Comparison of ENCODE assay signal across 8 mouse cellular contexts in genomic region chr10:60350077-60350804, GRCm38 (mm10). TPM values are rescaled to one million over a fixed set of nuclear protein-coding genes. Genes with fewer than 3 reads are reported as not detected.
DNase-seq lines count a peak whose midpoint lies in the region; ATAC-seq and TF ChIP-seq lines count a peak whose summit lies in the region.

No protein-coding gene starts in this region.

- no peak for ATAC-seq in heart, embryonic 15.5 days (replicated peaks; ENCODE audit: insufficient number of reproducible peaks, insufficient read depth, low FRiP score, low read depth)
- no peak for ATAC-seq in limb, embryonic 14.5 days (ENCODE audit: low FRiP score, low read depth)
- no peak for ATAC-seq in monocyte, adult 5-6 weeks (replicated peaks; ENCODE audit: insufficient number of reproducible peaks, low FRiP score, low TSS enrichment, poor library complexity, severe bottlenecking)

- no peak for DNase-seq in heart, postnatal 4 days
- peak; percentile 36 to 38 for DNase-seq in spleen, postnatal 10 days (ENCODE audit: low spot score in 2 of 2)
- no peak for DNase-seq in spleen, postnatal 14 days (ENCODE audit: low spot score in 2 of 2)
- no peak for DNase-seq in limb, embryonic 14.5 days (ENCODE audit: low spot score)
- DNase-seq in cerebellum, adult 8-10 months, result no peak
- DNase-seq in adrenal gland, adult 2 months, result no peak

- H3K4me3 ChIP-seq in heart, embryonic 15.5 days, result peak overlapping the region; percentile 38
- H3K4me3 ChIP-seq in limb, embryonic 14.5 days (replicated peaks; ENCODE audit: low read length), result no peak overlapping the region

- no peaks in the 10 kb centered on the region for H3K27me3 ChIP-seq in heart, embryonic 15.5 days
- H3K27me3 ChIP-seq in limb, embryonic 14.5 days (ENCODE audit: control insufficient read depth, insufficient read depth, low read length), result no peaks in the 10 kb centered on the region

- TF ChIP-seq POLR2A in limb, embryonic 14.5 days (IDR thresholded peaks at IDR 0.05; ENCODE audit: borderline replicate concordance, extremely low read depth, insufficient read depth, insufficient read length), result no peak

- H3K9ac ChIP-seq in heart, embryonic 15.5 days, result no peak overlapping the region
- H3K9ac ChIP-seq in limb, embryonic 14.5 days (ENCODE audit: low read depth, low read length, severe bottlenecking), result no peak overlapping the region

- H3K4me2 ChIP-seq in heart, embryonic 15.5 days, result peak overlapping the region; percentile 52
- peak overlapping the region; percentile 32 for H3K4me2 ChIP-seq in limb, embryonic 14.5 days (replicated peaks; ENCODE audit: low read depth, low read length, severe bottlenecking)

- no peaks in the 10 kb centered on the region for H3K9me3 ChIP-seq in heart, embryonic 15.5 days (replicated peaks)
- H3K9me3 ChIP-seq in limb, embryonic 14.5 days (ENCODE audit: control insufficient read depth, low read length), result no peaks in the 10 kb centered on the region

- peak overlapping the region; percentile 77 for H3K27ac ChIP-seq in heart, embryonic 15.5 days
- H3K27ac ChIP-seq in limb, embryonic 14.5 days (replicated peaks; ENCODE audit: low read depth, low read length), result peak overlapping the region; percentile 82; the same call in 1 of the 2 replicates

- H3K4me1 ChIP-seq in heart, embryonic 15.5 days (replicated peaks), result peaks cover 51% of the 10 kb centered on the region
- H3K4me1 ChIP-seq in limb, embryonic 14.5 days (ENCODE audit: control insufficient read depth, insufficient read depth, low read length), result peaks cover 39% of the 10 kb centered on the region

- 31% methylated on average over 5 of the region's 5 CpGs for WGBS in heart, embryonic 15.5 days
- WGBS in limb, embryonic 14.5 days, result 38% methylated on average over 5 of the region's 5 CpGs

- H3K36me3 ChIP-seq in heart, embryonic 15.5 days, result no peaks in the 10 kb centered on the region
- no peaks in the 10 kb centered on the region for H3K36me3 ChIP-seq in limb, embryonic 14.5 days (ENCODE audit: control insufficient read depth, insufficient read depth, low read length)

RNA-seq across cellular contexts. Expression of gene Vsir, which starts 3.6 kb away (rescaled TPM):
- polyA plus RNA-seq in heart, embryonic 15.5 days (2015; fragmentation: Nextera tagmentation; extraction: Ambion mirVana), result 3.9 and 5.5 TPM in 2 replicates
- total RNA-seq in heart, postnatal 4 days (2021), result 10 to 100 TPM; 11.1 to 15.0 TPM
- 9.4 and 11.5 TPM in 2 replicates for polyA plus RNA-seq in limb, embryonic 14.5 days (2012; rRNA removed)
- polyA plus RNA-seq in limb, embryonic 14.5 days (2014; fragmentation: Nextera tagmentation; extraction: Ambion mirVana), result 4.0 and 5.0 TPM in 2 replicates
- total RNA-seq in monocyte, adult 5-6 weeks (2017), result 223 to 337 TPM (median 251 TPM) in 3 replicates
- 10 to 100 TPM; 19.2 to 20.2 TPM for total RNA-seq in adrenal gland, adult 2 months (2021)
- polyA plus RNA-seq in adrenal gland, adult 2 months (2012; rRNA removed), result 25.1 and 27.7 TPM in 2 replicates

RNA-seq across cellular contexts. Expression of gene Gm17455, which starts 49.3 kb away (rescaled TPM):
- 0.20 and 0.32 TPM in 2 replicates for polyA plus RNA-seq in heart, embryonic 15.5 days (2015; fragmentation: Nextera tagmentation; extraction: Ambion mirVana)
- total RNA-seq in heart, postnatal 4 days (2021), result not detected
- polyA plus RNA-seq in limb, embryonic 14.5 days (2012; rRNA removed), result 0.45 and 0.96 TPM in 2 replicates
- 0.51 and 2.8 TPM in 2 replicates for polyA plus RNA-seq in limb, embryonic 14.5 days (2014; fragmentation: Nextera tagmentation; extraction: Ambion mirVana)
- not detected in 3 replicates for total RNA-seq in monocyte, adult 5-6 weeks (2017)
- total RNA-seq in adrenal gland, adult 2 months (2021), result not detected
- polyA plus RNA-seq in adrenal gland, adult 2 months (2012; rRNA removed), result 0.12 TPM in 1 of 2 replicates, not detected in the other

Comparison
In these comparisons a context has a peak if more than half of its experiments do, and no peak if none do; other contexts are left out.
1. DNase-seq: peak in spleen, postnatal 10 days (2 of 2); none in heart, postnatal 4 days (single experiment), spleen, postnatal 14 days (0 of 2), limb, embryonic 14.5 days (single experiment), cerebellum, adult 8-10 months (single experiment) and adrenal gland, adult 2 months (single experiment).
2. RNA of gene Vsir, which starts 3.6 kb away (total RNA-seq): 223 to 337 TPM in monocyte, adult 5-6 weeks; 19.2 to 20.2 TPM in adrenal gland, adult 2 months and 11.1 to 15.0 TPM in heart, postnatal 4 days; every median in the first group is over 10 times any median in the second.